ENCODE assay signal across 8 mouse cellular contexts in genomic region chr9:71166871-71167465, GRCm38 (mm10). TPM values are rescaled to one million over a fixed set of nuclear protein-coding genes. Genes with fewer than 3 reads are reported as not detected.
DNase-seq lines count a peak whose midpoint lies in the region; ATAC-seq and TF ChIP-seq lines count a peak whose summit lies in the region.

No protein-coding gene starts in this region.

- intact Hi-C loops in left cerebral cortex, postnatal 25 days (cut with DNase I): no loop called here

- no peak for DNase-seq in hindbrain, embryonic 14.5 days (ENCODE audit: low spot score)
- peak; percentile 24 for DNase-seq in Patski (ENCODE audit: low read depth, low spot score)
- DNase-seq in left cerebral cortex, postnatal 25 days (ENCODE audit: low spot score in 2 of 2): no peak
- DNase-seq in urinary bladder, postnatal 4 days (ENCODE audit: low spot score in 2 of 2): no peak
- no peak for DNase-seq in kidney, postnatal 25 days

- no peak overlapping the region for H3K4me2 ChIP-seq in hindbrain, embryonic 14.5 days (replicated peaks)
- no peak overlapping the region for H3K4me2 ChIP-seq in hindbrain, embryonic 13.5 days

- POLR2A ChIA-PET in Patski (lab: Charles Lee): no interaction called here

- H3K4me1 ChIP-seq in hindbrain, embryonic 14.5 days (replicated peaks; ENCODE audit: control insufficient read depth, insufficient read depth, low read length): 0 out of 2 replicates have a peak, but pooled peaks cover 4% of the 10 kb centered on the region
- H3K4me1 ChIP-seq in hindbrain, embryonic 13.5 days (replicated peaks): peaks cover 4% of the 10 kb centered on the region; the same call in 1 of the 2 replicates

- H3K27me3 ChIP-seq in hindbrain, embryonic 14.5 days (ENCODE audit: control insufficient read depth, insufficient read depth, low read length): no peaks in the 10 kb centered on the region
- H3K27me3 ChIP-seq in hindbrain, embryonic 13.5 days: no peaks in the 10 kb centered on the region
- H3K27me3 ChIP-seq in Patski: peaks cover 13% of the 10 kb centered on the region

- TF ChIP-seq CTCF in Patski (IDR thresholded peaks at IDR 0.05): no peak

- 60% methylated on average over 5 of the region's 5 CpGs for WGBS in hindbrain, embryonic 14.5 days
- WGBS in hindbrain, embryonic 13.5 days: 67% methylated on average over 5 of the region's 5 CpGs

- H3K27ac ChIP-seq in hindbrain, embryonic 14.5 days: peak overlapping the region; percentile 61
- no peak overlapping the region for H3K27ac ChIP-seq in hindbrain, embryonic 13.5 days

- H3K36me3 ChIP-seq in hindbrain, embryonic 14.5 days (replicated peaks; ENCODE audit: control insufficient read depth, insufficient read depth): no peaks in the 10 kb centered on the region
- no peaks in the 10 kb centered on the region for H3K36me3 ChIP-seq in hindbrain, embryonic 13.5 days

- no peak overlapping the region for H3K4me3 ChIP-seq in hindbrain, embryonic 14.5 days (replicated peaks; ENCODE audit: low read length)
- no peak overlapping the region for H3K4me3 ChIP-seq in hindbrain, embryonic 13.5 days

- no peaks in the 10 kb centered on the region for H3K9me3 ChIP-seq in hindbrain, embryonic 14.5 days (ENCODE audit: control insufficient read depth, low read length)
- no peaks in the 10 kb centered on the region for H3K9me3 ChIP-seq in hindbrain, embryonic 13.5 days

- no peak overlapping the region for H3K9ac ChIP-seq in hindbrain, embryonic 14.5 days
- H3K9ac ChIP-seq in hindbrain, embryonic 13.5 days: no peak overlapping the region

- in situ Hi-C loops in Patski (cut with MboI; ENCODE audit: low pct_unique_long_range_greater_than_20kb): no loop called here

- CTCF ChIA-PET in Patski (lab: Charles Lee): interaction anchor here (0.9 kb wide), 1 partner anchor 38 kb away, joined by 3 read pairs; no protein-coding TSS in a partner anchor

- no peak for ATAC-seq in hindbrain, embryonic 14.5 days (ENCODE audit: low FRiP score)
- no peak for ATAC-seq in hindbrain, embryonic 13.5 days (ENCODE audit: low FRiP score)
- no peak for ATAC-seq in Patski
- ATAC-seq in granulocyte monocyte progenitor cell, adult 5-6 weeks (replicated peaks; ENCODE audit: poor library complexity, severe bottlenecking): peak; percentile 69
- ATAC-seq in megakaryocyte, adult 5-6 weeks (ENCODE audit: poor library complexity, severe bottlenecking): peak; percentile 67

RNA-seq across cellular contexts. Expression of gene Aqp9, which starts 1.5 kb away (rescaled TPM):
- polyA plus RNA-seq in hindbrain, embryonic 14.5 days (2014; fragmentation: Nextera tagmentation; extraction: Ambion mirVana): 0.31 and 0.34 TPM in 2 replicates
- 0.17 and 0.51 TPM in 2 replicates for polyA plus RNA-seq in hindbrain, embryonic 13.5 days (2015; fragmentation: Nextera tagmentation; extraction: Ambion mirVana)
- polyA plus RNA-seq in Patski (2021): 0.30 TPM
- 1.0 and 1.1 TPM in 2 replicates for total RNA-seq in granulocyte monocyte progenitor cell, adult 5-6 weeks (2014; fragmentation: Nextera tagmentation)
- 0.52 and 1.4 TPM in 2 replicates for total RNA-seq in granulocyte monocyte progenitor cell, adult 5-6 weeks (2017)
- 12.4 and 15.5 TPM in 2 replicates for total RNA-seq in megakaryocyte, adult 5-6 weeks (2015)
- 13.0 and 16.7 TPM in 2 replicates for total RNA-seq in megakaryocyte, adult 5-6 weeks (2017)
- 1 to 10 TPM; 1.8 to 2.5 TPM for total RNA-seq in left cerebral cortex, postnatal 25 days (2021)

RNA-seq across cellular contexts. Expression of gene Aldh1a2, which starts 48.6 kb away (rescaled TPM):
- polyA plus RNA-seq in hindbrain, embryonic 14.5 days (2014; fragmentation: Nextera tagmentation; extraction: Ambion mirVana): 45.0 and 52.8 TPM in 2 replicates
- 33.3 and 40.4 TPM in 2 replicates for polyA plus RNA-seq in hindbrain, embryonic 13.5 days (2015; fragmentation: Nextera tagmentation; extraction: Ambion mirVana)
- 138 TPM for polyA plus RNA-seq in Patski (2021)
- not detected in 2 replicates for total RNA-seq in granulocyte monocyte progenitor cell, adult 5-6 weeks (2014; fragmentation: Nextera tagmentation)
- total RNA-seq in granulocyte monocyte progenitor cell, adult 5-6 weeks (2017): not detected in 2 replicates
- 0.11 TPM in 1 of 2 replicates, not detected in the other for total RNA-seq in megakaryocyte, adult 5-6 weeks (2015)
- total RNA-seq in megakaryocyte, adult 5-6 weeks (2017): 0.08 and 0.11 TPM in 2 replicates
- total RNA-seq in left cerebral cortex, postnatal 25 days (2021): 10 to 100 TPM in 1 of 2 experiments, 1 to 10 TPM in 1; 8.1 to 10.0 TPM

Comparison
In these comparisons a context has a peak if more than half of its experiments do, and no peak if none do; other contexts are left out.
1. ATAC-seq: peak in granulocyte monocyte progenitor cell, adult 5-6 weeks (single experiment) and megakaryocyte, adult 5-6 weeks (single experiment); none in hindbrain, embryonic 14.5 days (single experiment), hindbrain, embryonic 13.5 days (single experiment) and Patski (single experiment).
2. RNA of gene Aldh1a2, which starts 48.6 kb away (total RNA-seq): 8.1 to 10.0 TPM in left cerebral cortex, postnatal 25 days; 0.08 to 0.11 TPM in megakaryocyte, adult 5-6 weeks and not detected in granulocyte monocyte progenitor cell, adult 5-6 weeks; every median in the first group is over 4 times any median in the second.